Mouse (Mus musculus): ENCODE measurements at regions not wholly inside any gene's neighbourhood (a gene's known extent, or its start where the extent isn't known, plus 50 kb on each side); places are given as distances from the start of the nearest gene placed in this dataset.

GRCm38 (mm10) chr8:53947384-53947783, 130.0 kb upstream of the Vegfc start:
- intact Hi-C loops (cut with DNase I) = no loop called here
- no peak for DNase-seq

- no peak for DNase-seq
- intact Hi-C loops (cut with DNase I) = no loop called here
These were observed 122.8 kb upstream of the Vegfc start for GRCm38 (mm10) chr8:53954476-53955158.

GRCm38 (mm10) chr8:53956148-53956547, 121.3 kb upstream of the Vegfc start:
- no peak for DNase-seq

GRCm38 (mm10) chr8:53958548-53958947, 118.9 kb upstream of the Vegfc start:
- DNase-seq = no peak
- intact Hi-C loops (cut with DNase I) = no loop called here

More at GRCm38 (mm10) chr8:53956148-53956547, 121.3 kb upstream of the Vegfc start:
- intact Hi-C loops (cut with DNase I) = no loop called here

GRCm38 (mm10) chr8:53962993-53963392, 114.4 kb upstream of the Vegfc start:
- intact Hi-C loops (cut with DNase I) = no loop called here
- DNase-seq = no peak

GRCm38 (mm10) chr8:53984296-53984695, 93.1 kb upstream of the Vegfc start:
- intact Hi-C loops (cut with DNase I) = no loop called here
- no peak for DNase-seq

GRCm38 (mm10) chr8:53985685-53986084, 91.7 kb upstream of the Vegfc start:
- intact Hi-C loops (cut with DNase I) = no loop called here
- no peak for DNase-seq

- DNase-seq = no peak
- intact Hi-C loops (cut with DNase I) = no loop called here
These were observed 83.2 kb upstream of the Vegfc start for GRCm38 (mm10) chr8:53994208-53994607.

- intact Hi-C loops (cut with DNase I) = no loop called here
- no peak for DNase-seq
These were observed 79.9 kb upstream of the Vegfc start for GRCm38 (mm10) chr8:53997461-53997860.

GRCm38 (mm10) chr8:54002948-54003347, 74.5 kb upstream of the Vegfc start:
- intact Hi-C loops (cut with DNase I) = no loop called here
- no peak for DNase-seq

- no peak for DNase-seq
- intact Hi-C loops (cut with DNase I) = no loop called here
These were observed 63.3 kb upstream of the Vegfc start for GRCm38 (mm10) chr8:54014096-54014495.

GRCm38 (mm10) chr8:54018535-54019165, 58.8 kb upstream of the Vegfc start:
- intact Hi-C loops (cut with DNase I) = no loop called here
- DNase-seq = no peak

Measured in left cerebral cortex, postnatal 4 days (tissue).